Mouse (Mus musculus): ENCODE results near the gene Prepl.

DNA sequence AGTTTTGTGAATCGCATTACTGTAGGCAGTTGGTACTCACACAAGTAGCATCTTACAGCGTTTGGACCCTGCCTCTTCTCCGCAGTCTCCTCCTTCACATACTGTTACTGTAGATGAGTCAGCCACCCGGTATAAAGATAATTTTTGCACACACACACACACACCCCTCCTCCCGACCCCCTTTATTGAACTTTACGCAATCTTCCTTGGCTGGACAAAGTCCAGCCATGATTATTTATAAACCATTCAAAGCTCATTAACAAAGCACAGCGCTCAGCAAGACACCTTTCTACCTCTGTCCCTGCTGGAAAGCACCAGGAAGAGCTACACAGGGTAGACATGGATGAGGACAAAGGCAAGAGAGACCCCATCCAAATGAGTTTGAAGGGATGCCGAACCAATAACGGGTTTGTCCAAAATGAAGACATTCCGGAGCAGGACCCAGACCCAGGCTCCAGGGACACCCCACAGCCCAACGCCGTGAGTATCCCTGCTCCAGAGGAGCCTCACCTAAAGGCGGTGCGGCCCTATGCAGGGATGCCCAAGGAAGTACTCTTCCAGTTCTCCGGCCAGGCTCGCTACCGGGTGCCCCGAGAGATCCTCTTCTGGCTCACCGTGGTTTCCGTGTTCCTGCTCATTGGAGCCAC, 61.8 kb downstream of the Prepl start, which contains the start of gene Slc3a1:
- no peak for TF ChIP-seq CTCF (IDR thresholded peaks at IDR 0.05; ENCODE audit: control insufficient read depth, insufficient read depth, insufficient read length)
- TF ChIP-seq CEBPB (IDR thresholded peaks at IDR 0.05; ENCODE audit: low read depth), result no peak
- no peak for TF ChIP-seq USF1 (IDR thresholded peaks at IDR 0.05; ENCODE audit: low read depth)
- no peak for TF ChIP-seq MYOG (IDR thresholded peaks at IDR 0.05; ENCODE audit: control insufficient read depth, extremely low read depth, insufficient read length)
- TF ChIP-seq MYOD1 (IDR thresholded peaks at IDR 0.05; ENCODE audit: control insufficient read depth, insufficient read length, low read depth), result no peak

Measured in C2C12 (cell line).